ENCODE assay signal across 26 mouse cellular contexts in the genomic region with DNA sequence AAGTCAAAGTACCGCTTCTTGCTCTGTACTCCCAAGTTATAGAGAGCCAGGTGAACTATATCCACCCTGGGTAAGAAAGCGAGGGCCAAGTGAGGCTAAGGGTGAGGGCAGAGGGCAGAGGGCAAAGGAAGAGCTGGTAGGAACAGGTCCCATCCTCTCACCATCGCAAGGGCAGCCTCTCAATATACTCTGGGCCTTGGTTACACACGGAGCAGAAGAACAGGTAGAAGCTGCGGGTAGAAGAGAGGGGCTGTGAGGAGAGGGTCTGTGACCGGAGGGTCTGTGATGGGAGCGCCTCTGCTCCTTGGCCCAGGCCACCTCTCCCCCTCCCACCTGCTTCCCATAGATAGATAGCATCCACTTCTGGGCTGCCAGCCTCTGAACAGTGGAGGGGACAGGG. TPM values are rescaled to one million over a fixed set of nuclear protein-coding genes. Genes with fewer than 3 reads are reported as not detected.
A peak's percentile ranks its signal among the peaks of the same experiment; 100 is the strongest.
DNase-seq lines count a peak whose midpoint lies in the region; ATAC-seq and TF ChIP-seq lines count a peak whose summit lies in the region.
"Had no signal": no experiment of that assay in that cellular context is flagged by ENCODE, and none has a peak within 500 bp of the region (broad histone marks: within the 10 kb centered on the region; RNA-seq: fewer than 3 reads in every experiment).

No protein-coding gene starts in this region.

- no peaks in the 10 kb centered on the region for H3K36me3 ChIP-seq in heart, embryonic 12.5 days
- no peaks in the 10 kb centered on the region for H3K36me3 ChIP-seq in lung, embryonic 15.5 days
- no peaks in the 10 kb centered on the region for H3K36me3 ChIP-seq in midbrain, embryonic 11.5 days (ENCODE audit: control insufficient read depth, insufficient read depth, low read length)
- H3K36me3 ChIP-seq in midbrain, postnatal 0 days (ENCODE audit: insufficient read depth, low read length): no peaks in the 10 kb centered on the region

- no peaks in the 10 kb centered on the region for H3K9me3 ChIP-seq in heart, embryonic 12.5 days (replicated peaks)
- no peaks in the 10 kb centered on the region for H3K9me3 ChIP-seq in lung, embryonic 15.5 days
- H3K9me3 ChIP-seq in midbrain, embryonic 11.5 days (ENCODE audit: control insufficient read depth, low read length): no peaks in the 10 kb centered on the region
- H3K9me3 ChIP-seq in midbrain, postnatal 0 days (ENCODE audit: low read length): no peaks in the 10 kb centered on the region
- H3K9me3 ChIP-seq: forebrain, embryonic 10.5 days; forebrain, embryonic 13.5 days; heart, embryonic 13.5 days had no signal

- H3K4me3 ChIP-seq in heart, embryonic 12.5 days: no peak overlapping the region
- H3K4me3 ChIP-seq in lung, embryonic 15.5 days: no peak overlapping the region
- H3K4me3 ChIP-seq in midbrain, embryonic 11.5 days (ENCODE audit: low read depth, low read length): no peak overlapping the region
- no peak overlapping the region for H3K4me3 ChIP-seq in midbrain, postnatal 0 days (ENCODE audit: low read depth, low read length)
- H3K4me3 ChIP-seq: forebrain, embryonic 10.5 days; forebrain, embryonic 13.5 days; gastrocnemius, adult 2 months; heart, embryonic 13.5 days had no signal

- no peak for ATAC-seq in heart, embryonic 12.5 days (ENCODE audit: insufficient number of reproducible peaks, low FRiP score)
- no peak for ATAC-seq in lung, embryonic 15.5 days (ENCODE audit: borderline replicate concordance, extremely low read depth, low FRiP score, low TSS enrichment)
- no peak for ATAC-seq in midbrain, embryonic 11.5 days (ENCODE audit: low FRiP score)
- ATAC-seq in midbrain, postnatal 0 days (ENCODE audit: low FRiP score): no peak
- ATAC-seq: activated CD4-positive, CD25-positive, alpha-beta regulatory T cell, adult 4 months; forebrain, embryonic 13.5 days; forebrain, embryonic 16.5 days; hindbrain, postnatal 0 days; inflammation-experienced regulatory T-cells, adult 6 months had no signal

- H3K9ac ChIP-seq in heart, embryonic 12.5 days: no peak overlapping the region
- no peak overlapping the region for H3K9ac ChIP-seq in lung, embryonic 15.5 days
- no peak overlapping the region for H3K9ac ChIP-seq in midbrain, embryonic 11.5 days (ENCODE audit: low read length)
- no peak overlapping the region for H3K9ac ChIP-seq in midbrain, postnatal 0 days (replicated peaks; ENCODE audit: low read length, poor library complexity, severe bottlenecking)
- H3K9ac ChIP-seq: forebrain, embryonic 13.5 days; heart, embryonic 13.5 days; hindbrain, embryonic 14.5 days had no signal

- peak; percentile 37 for DNase-seq in cerebellum, adult 11-12 months
- DNase-seq in cerebellum, adult 8-10 months: no peak
- peak; percentile 90 for DNase-seq in heart, adult 11 months
- DNase-seq in lung, postnatal 36 days: no peak
- peak; percentile 2 for DNase-seq in midbrain, embryonic 11.5 days (ENCODE audit: low spot score, missing footprints)
- DNase-seq in midbrain, postnatal 0 days (ENCODE audit: low spot score): no peak
- DNase-seq: adrenal gland, adult 8-10 months; adrenal gland, postnatal 25 days; cerebellum, adult 11 months; gastrocnemius, adult 2 months; gastrocnemius, postnatal 14 days; heart, adult 18-20 months; heart, postnatal 14 days; heart, postnatal 4 days had no signal

- H3K4me2 ChIP-seq in heart, embryonic 12.5 days: no peak overlapping the region
- no peak overlapping the region for H3K4me2 ChIP-seq in lung, embryonic 15.5 days
- no peak overlapping the region for H3K4me2 ChIP-seq in midbrain, embryonic 11.5 days
- H3K4me2 ChIP-seq in midbrain, postnatal 0 days (ENCODE audit: low read depth, low read length, poor library complexity, severe bottlenecking): no peak overlapping the region
- H3K4me2 ChIP-seq: forebrain, embryonic 13.5 days; heart, embryonic 13.5 days; hindbrain, embryonic 14.5 days had no signal

- no peak for TF ChIP-seq CTCF in midbrain, postnatal 0 days (IDR thresholded peaks at IDR 0.05)

- H3K27me3 ChIP-seq in heart, embryonic 12.5 days (replicated peaks): 0 out of 2 replicates have a peak, but pooled peaks cover 3% of the 10 kb centered on the region
- H3K27me3 ChIP-seq in lung, embryonic 15.5 days: no peaks in the 10 kb centered on the region
- no peaks in the 10 kb centered on the region for H3K27me3 ChIP-seq in midbrain, embryonic 11.5 days (ENCODE audit: control insufficient read depth, insufficient read depth, low read length)
- H3K27me3 ChIP-seq in midbrain, postnatal 0 days (ENCODE audit: insufficient read depth, low read length): no peaks in the 10 kb centered on the region
- H3K27me3 ChIP-seq: forebrain, embryonic 13.5 days had no signal

- 79% methylated on average over 7 of the region's 7 CpGs for WGBS in heart, embryonic 12.5 days
- WGBS in lung, embryonic 15.5 days: 86% methylated on average over 7 of the region's 7 CpGs
- 91% methylated on average over 7 of the region's 7 CpGs for WGBS in midbrain, embryonic 11.5 days
- 95% methylated on average over 7 of the region's 7 CpGs for WGBS in midbrain, postnatal 0 days

- peaks cover 23% of the 10 kb centered on the region for H3K4me1 ChIP-seq in heart, embryonic 12.5 days (replicated peaks)
- H3K4me1 ChIP-seq in lung, embryonic 15.5 days: peaks cover 21% of the 10 kb centered on the region
- H3K4me1 ChIP-seq in midbrain, embryonic 11.5 days (ENCODE audit: control insufficient read depth, insufficient read depth, low read length): no peaks in the 10 kb centered on the region; the same call in 1 of the 2 replicates
- H3K4me1 ChIP-seq in midbrain, postnatal 0 days (ENCODE audit: insufficient read depth, low read length): peaks cover 5% of the 10 kb centered on the region; the same call in 1 of the 2 replicates

- no peak overlapping the region for H3K27ac ChIP-seq in heart, embryonic 12.5 days (ENCODE audit: poor library complexity, severe bottlenecking)
- peak overlapping the region; percentile 56 for H3K27ac ChIP-seq in lung, embryonic 15.5 days
- H3K27ac ChIP-seq in midbrain, embryonic 11.5 days (ENCODE audit: low read depth, low read length): no peak overlapping the region
- H3K27ac ChIP-seq in midbrain, postnatal 0 days (ENCODE audit: low read depth, low read length): no peak overlapping the region
- H3K27ac ChIP-seq: forebrain, embryonic 10.5 days; forebrain, embryonic 13.5 days; heart, embryonic 13.5 days; hindbrain, embryonic 14.5 days had no signal

RNA-seq across cellular contexts. Expression of a gene that starts 10.6 kb away (rescaled TPM):
- 2.6 and 3.2 TPM in 2 replicates for polyA plus RNA-seq in heart, embryonic 12.5 days (2016; fragmentation: Nextera tagmentation; extraction: Ambion mirVana)
- 3.2 and 4.2 TPM in 2 replicates for polyA plus RNA-seq in lung, embryonic 15.5 days (2015; fragmentation: Nextera tagmentation; extraction: Ambion mirVana)
- polyA plus RNA-seq in midbrain, embryonic 11.5 days (2014; fragmentation: Nextera tagmentation; extraction: Ambion mirVana): 3.9 and 4.0 TPM in 2 replicates
- total RNA-seq in midbrain, postnatal 0 days (2014; rRNA removed): 2.1 and 2.5 TPM in 2 replicates
- polyA plus RNA-seq in midbrain, postnatal 0 days (2015; fragmentation: Nextera tagmentation; extraction: Ambion mirVana): 1.3 and 1.8 TPM in 2 replicates

RNA-seq across cellular contexts. Expression of a gene that starts 28.4 kb away (rescaled TPM):
- 59.7 and 60.0 TPM in 2 replicates for polyA plus RNA-seq in heart, embryonic 12.5 days (2016; fragmentation: Nextera tagmentation; extraction: Ambion mirVana)
- 110 TPM in 2 replicates for polyA plus RNA-seq in lung, embryonic 15.5 days (2015; fragmentation: Nextera tagmentation; extraction: Ambion mirVana)
- 122 and 129 TPM in 2 replicates for polyA plus RNA-seq in midbrain, embryonic 11.5 days (2014; fragmentation: Nextera tagmentation; extraction: Ambion mirVana)
- total RNA-seq in midbrain, postnatal 0 days (2014; rRNA removed): 42.1 and 42.6 TPM in 2 replicates
- polyA plus RNA-seq in midbrain, postnatal 0 days (2015; fragmentation: Nextera tagmentation; extraction: Ambion mirVana): 82.8 and 83.5 TPM in 2 replicates

RNA-seq across cellular contexts. Expression of a gene that starts 29.0 kb away (rescaled TPM):
- not detected in 2 replicates for polyA plus RNA-seq in heart, embryonic 12.5 days (2016; fragmentation: Nextera tagmentation; extraction: Ambion mirVana)
- 0.63 and 0.75 TPM in 2 replicates for polyA plus RNA-seq in lung, embryonic 15.5 days (2015; fragmentation: Nextera tagmentation; extraction: Ambion mirVana)
- polyA plus RNA-seq in midbrain, embryonic 11.5 days (2014; fragmentation: Nextera tagmentation; extraction: Ambion mirVana): 0.05 and 0.11 TPM in 2 replicates
- total RNA-seq in midbrain, postnatal 0 days (2014; rRNA removed): not detected in 2 replicates
- 0.56 and 0.72 TPM in 2 replicates for polyA plus RNA-seq in midbrain, postnatal 0 days (2015; fragmentation: Nextera tagmentation; extraction: Ambion mirVana)
- polyA plus RNA-seq: activated CD4-positive, CD25-positive, alpha-beta regulatory T cell, adult 4 months; embryonic facial prominence, embryonic 14.5 days; forebrain, embryonic 13.5 days; forebrain, embryonic 16.5 days; hindbrain, embryonic 11.5 days; inflammation-experienced regulatory T-cells, adult 6 months had no signal

RNA-seq across cellular contexts. Expression of a gene that starts 58.4 kb away (rescaled TPM):
- 1.2 and 1.3 TPM in 2 replicates for polyA plus RNA-seq in heart, embryonic 12.5 days (2016; fragmentation: Nextera tagmentation; extraction: Ambion mirVana)
- 1.9 and 2.7 TPM in 2 replicates for polyA plus RNA-seq in lung, embryonic 15.5 days (2015; fragmentation: Nextera tagmentation; extraction: Ambion mirVana)
- polyA plus RNA-seq in midbrain, embryonic 11.5 days (2014; fragmentation: Nextera tagmentation; extraction: Ambion mirVana): 0.32 and 0.34 TPM in 2 replicates
- total RNA-seq in midbrain, postnatal 0 days (2014; rRNA removed): 1.4 and 2.2 TPM in 2 replicates
- polyA plus RNA-seq in midbrain, postnatal 0 days (2015; fragmentation: Nextera tagmentation; extraction: Ambion mirVana): 2.8 and 3.0 TPM in 2 replicates

Comparison
In these comparisons a context has a peak if more than half of its experiments do, and no peak if none do; other contexts are left out.
1. DNase-seq: peak in cerebellum, adult 11-12 months (single experiment), heart, adult 11 months (single experiment) and midbrain, embryonic 11.5 days (single experiment); none in cerebellum, adult 8-10 months (single experiment), lung, postnatal 36 days (single experiment) and midbrain, postnatal 0 days (single experiment).